Mouse (Mus musculus) c-Kit-positive CD71-positive TER-119-positive erythroid progenitor cells, embryonic 14.5 days (primary cell): ENCODE measurements at regions not wholly inside any gene's neighbourhood (a gene's known extent, or its start where the extent isn't known, plus 50 kb on each side); places are given as distances from the start of the nearest gene placed in this dataset.
"Not testable (repeated sequence)": the region's sequence is repeated elsewhere in the genome, so short reads cannot be mapped to it uniquely, and the experiment has no call there.

Experiments used
- DNase-seq: peaks from one replicate; pipeline ENCODE4 v3.0.0-alpha.2; 2013; ENCODE audit warnings: low spot score

GRCm38 (mm10) chr16:73155447-73155846, 847.3 kb downstream of the Robo1 start:
- DNase-seq = no peak

- DNase-seq = not testable (repeated sequence)
Observed at GRCm38 (mm10) chr16:73127927-73128326, 819.8 kb downstream of the Robo1 start.

GRCm38 (mm10) chr16:73120568-73120967, 812.5 kb downstream of the Robo1 start:
- no peak for DNase-seq

GRCm38 (mm10) chr16:73117338-73117737, 809.2 kb downstream of the Robo1 start:
- no peak for DNase-seq

- DNase-seq = no peak
Observed at GRCm38 (mm10) chr16:73108021-73108452, 799.9 kb downstream of the Robo1 start.

- DNase-seq = no peak
Observed at GRCm38 (mm10) chr16:73107608-73108007, 799.5 kb downstream of the Robo1 start.

- DNase-seq = no peak
Observed at GRCm38 (mm10) chr16:73105496-73105895, 797.4 kb downstream of the Robo1 start.

GRCm38 (mm10) chr16:73100273-73100672, 792.2 kb downstream of the Robo1 start:
- DNase-seq = no peak

GRCm38 (mm10) chr16:73098760-73099159, 790.7 kb downstream of the Robo1 start:
- peak; percentile 3 for DNase-seq

GRCm38 (mm10) chr16:73097176-73097575, 789.1 kb downstream of the Robo1 start:
- no peak for DNase-seq

GRCm38 (mm10) chr16:73096091-73097083, 788.3 kb downstream of the Robo1 start:
- no peak for DNase-seq
